Mouse (Mus musculus) testis, adult 2 months (tissue): ENCODE measurements around the gene Rrp1b.

Experiments used
- CTCF ChIP-seq: fragments of 200-500 bp; IDR thresholded peaks from 2 replicates; pipeline ENCODE4 v1.5.1; 2012; ENCODE audit warnings: low read depth, mild to moderate bottlenecking, inconsistent platforms, low read length, moderate library complexity; ENCODE audit not compliant: control insufficient read depth, insufficient read depth, insufficient replicate concordance
- POLR2A ChIP-seq: fragments of 200-500 bp; IDR thresholded peaks from 2 replicates; pipeline ENCODE4 v1.6.1; 2012; ENCODE audit warnings: low read depth, mild to moderate bottlenecking, inconsistent platforms, low read length, moderate library complexity; ENCODE audit not compliant: control insufficient read depth

GRCm38 (mm10) chr17:32011694-32012093, 24.2 kb upstream of the Rrp1b start:
- no peak for TF ChIP-seq CTCF
- TF ChIP-seq POLR2A: no peak
